Mouse (Mus musculus) activated CD4-positive, CD25-positive, alpha-beta regulatory T cell, adult 9 weeks (primary cell): ENCODE measurements around the gene Lyzl6. TPM values are rescaled to one million over a fixed set of nuclear protein-coding genes. Genes with fewer than 3 reads are reported as not detected.

Source experiments
- polyA plus RNA-seq: library from polyadenylated mRNA; unstranded; fragments of 100-300 nt; shearing (Covaris generic); gene quantifications from one replicate; pipeline ENCODE4 v1.2.1, GENCODE M21; 2017

Lyzl6 gene
- polyA plus RNA-seq, result not detected

DNA sequence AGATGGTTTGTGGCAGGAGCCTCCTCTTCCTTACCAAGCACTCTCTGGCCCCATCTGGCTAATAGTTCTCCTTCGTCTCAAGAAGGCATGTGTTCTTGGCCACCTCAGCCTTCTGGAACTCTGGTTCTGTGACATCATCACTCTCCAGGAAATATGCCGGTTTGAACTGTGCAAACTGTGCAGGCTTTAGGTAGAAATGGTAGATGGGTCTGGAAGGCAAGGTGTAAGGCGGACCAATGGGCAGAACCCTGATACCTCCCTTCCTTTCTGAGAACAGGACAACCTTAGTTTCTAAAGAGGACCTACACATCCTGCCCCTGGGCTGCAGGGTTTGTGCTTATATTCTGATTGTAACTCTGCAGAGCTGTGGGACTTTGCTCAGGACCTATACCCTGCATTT, at the start of gene Lyzl6:
Gene Lyzl6 (minus strand): TSS at position 101 of the 400 bp plus-strand sequence.

DNA sequence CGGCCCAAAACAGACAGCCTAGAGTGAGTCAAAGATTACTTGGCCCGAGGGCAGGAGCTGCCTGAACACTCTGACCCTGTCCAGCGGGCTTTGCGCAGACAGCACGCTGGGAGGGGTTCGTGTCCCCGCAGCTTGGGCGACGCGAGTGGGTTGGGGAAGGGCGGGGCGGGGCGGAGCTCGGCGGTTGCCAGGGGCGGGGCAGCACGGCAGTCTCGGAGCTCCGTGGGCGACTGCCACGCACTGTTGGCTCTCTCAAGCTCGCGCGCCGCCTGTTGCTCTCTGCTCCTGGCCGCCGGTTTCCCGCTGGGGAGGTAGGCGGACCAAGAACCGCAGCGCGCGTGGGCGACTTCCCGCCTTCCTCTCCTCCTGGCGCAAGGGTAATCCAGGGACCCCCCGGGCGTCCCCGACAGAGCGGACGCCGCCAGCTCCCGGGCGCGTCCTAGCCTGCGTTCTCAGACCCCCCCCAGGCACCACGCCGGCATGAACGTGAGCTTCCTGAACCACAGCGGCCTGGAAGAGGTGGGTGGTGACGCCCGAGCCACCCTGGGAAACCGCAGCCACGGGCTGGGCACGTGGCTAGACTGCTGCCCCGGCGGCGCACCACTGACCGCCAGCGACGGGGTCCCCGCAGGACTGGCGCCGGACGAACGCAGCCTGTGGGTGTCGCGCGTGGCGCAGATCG, 10.8 kb upstream of the Lyzl6 start, which contains the start of gene Rprml:
Gene Rprml (plus strand): TSS at position 270 of the 682 bp plus-strand sequence.

DNA sequence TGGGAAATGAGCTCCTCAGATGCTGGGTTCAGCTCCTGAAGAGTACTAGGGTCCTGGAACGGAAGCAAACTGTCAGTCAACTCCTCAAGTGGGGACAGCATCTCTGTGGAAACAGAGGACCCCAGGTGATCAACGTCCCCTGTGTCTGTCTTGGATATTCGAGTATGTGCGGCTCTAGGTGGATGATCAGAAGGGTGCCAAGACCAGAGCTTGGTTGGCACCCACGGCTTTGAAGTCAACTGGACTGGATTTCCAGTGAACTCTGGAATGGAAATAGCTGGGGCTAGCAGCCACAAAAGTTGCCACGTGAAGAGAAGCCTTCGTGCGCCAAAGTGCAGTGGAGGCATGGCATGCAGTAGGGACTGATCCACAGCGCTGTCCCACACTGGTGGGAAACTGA, 17.6 kb downstream of the Lyzl6 start, which contains the start of gene Gm884:
Gene Gm884 (minus strand): TSS at position 101 of the 400 bp plus-strand sequence.

Other genes starting within 250 kb of the Lyzl6 start
- gene Plekhm1, start 226.2 kb downstream of the Lyzl6 start, polyA plus RNA-seq, result 23.7 TPM
- gene Lrrc37a, start 134.3 kb downstream of the Lyzl6 start, polyA plus RNA-seq, result not detected
- not detected for gene Gm884, start 17.8 kb downstream of the Lyzl6 start, polyA plus RNA-seq
- not detected for gene Rprml, start 10.7 kb upstream of the Lyzl6 start, polyA plus RNA-seq
- 125 TPM for gene Gosr2, start 59.0 kb upstream of the Lyzl6 start, polyA plus RNA-seq
- gene Wnt9b, start 110.9 kb upstream of the Lyzl6 start, polyA plus RNA-seq, result not detected
- 5.2 TPM for gene Wnt3, start 135.3 kb upstream of the Lyzl6 start, polyA plus RNA-seq